Mouse (Mus musculus): ENCODE results near the gene Edem2. TPM values are rescaled to one million over a fixed set of nuclear protein-coding genes. Genes with fewer than 3 reads are reported as not detected.

The Edem2 gene
- total RNA-seq (2021): 10 to 100 TPM; 19.2 to 19.8 TPM

DNA sequence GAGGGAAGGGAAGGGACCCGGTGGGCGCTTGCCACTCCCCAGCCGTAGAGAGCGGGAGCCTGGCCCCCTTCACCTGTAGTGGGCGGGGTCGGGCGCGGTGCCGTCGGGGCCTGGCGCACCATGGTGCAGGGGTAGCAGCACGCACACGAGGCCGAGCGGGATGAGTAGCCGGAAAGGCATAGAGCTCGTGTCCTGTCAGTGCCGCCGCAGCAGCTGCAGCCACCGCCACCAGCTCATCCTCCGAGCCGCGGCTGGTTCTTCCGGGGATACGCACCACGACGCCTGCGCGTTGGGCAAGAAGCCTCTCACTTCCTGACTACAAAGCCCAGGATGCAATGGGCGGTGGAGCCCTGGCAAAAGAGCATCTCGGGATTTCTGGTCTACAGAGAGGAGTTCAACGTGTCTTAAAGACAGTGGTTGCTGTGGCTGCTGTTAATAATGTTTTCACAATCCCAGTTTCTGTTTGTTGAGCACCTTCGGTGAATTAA lies at the start of gene Edem2:
Edem2 (minus strand) TSS at position 318 of the 488 bp plus-strand sequence.
- peak; percentile 90 to 93 for DNase-seq (ENCODE audit: extremely low spot score in 1 of 2, low spot score in 2 of 2)
- intact Hi-C loops (cut with DNase I): no loop called here

- intact Hi-C loops (cut with DNase I): no loop called here
- DNase-seq (ENCODE audit: extremely low spot score in 1 of 2, low spot score in 2 of 2): no peak
Measured at GRCm38 (mm10) chr2:155779066-155779465, 49.8 kb upstream of the Edem2 start.

GRCm38 (mm10) chr2:155778004-155778403 lies 48.7 kb upstream of the Edem2 start:
- intact Hi-C loops (cut with DNase I): no loop called here
- DNase-seq (ENCODE audit: extremely low spot score in 1 of 2, low spot score in 2 of 2): no peak

DNA sequence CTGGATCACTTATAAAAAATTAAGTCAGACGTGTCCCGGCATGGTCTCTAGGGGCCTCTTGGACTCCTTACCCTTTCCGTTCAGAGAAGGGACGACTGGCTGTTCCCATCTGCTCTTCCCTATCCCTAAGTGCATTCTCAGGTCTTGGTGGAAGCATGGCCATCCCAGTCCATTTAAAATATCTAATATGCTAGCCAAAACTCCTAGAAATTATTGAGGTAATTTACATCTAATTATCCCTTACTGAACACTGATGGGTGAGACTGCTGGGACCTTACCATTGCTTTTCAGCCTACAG lies 48.4 kb upstream of the Edem2 start:
- DNase-seq (ENCODE audit: extremely low spot score in 1 of 2, low spot score in 2 of 2): no peak
- intact Hi-C loops (cut with DNase I): no loop called here

- intact Hi-C loops (cut with DNase I): no loop called here
Measured at GRCm38 (mm10) chr2:155776824-155777687, 47.8 kb upstream of the Edem2 start.

GRCm38 (mm10) chr2:155775685-155776263 lies 46.5 kb upstream of the Edem2 start:
- DNase-seq (ENCODE audit: extremely low spot score in 1 of 2, low spot score in 2 of 2): peak; percentile 26 to 73
- intact Hi-C loops (cut with DNase I): no loop called here

More at GRCm38 (mm10) chr2:155776824-155777687, 47.8 kb upstream of the Edem2 start:
- DNase-seq (ENCODE audit: extremely low spot score in 1 of 2, low spot score in 2 of 2): no peak

GRCm38 (mm10) chr2:155774927-155775684 lies 45.8 kb upstream of the Edem2 start, which contains the start of gene Mmp24:
Gene Mmp24 (plus strand): TSS chr2:155775342.
- intact Hi-C loops (cut with DNase I): no loop called here

DNA sequence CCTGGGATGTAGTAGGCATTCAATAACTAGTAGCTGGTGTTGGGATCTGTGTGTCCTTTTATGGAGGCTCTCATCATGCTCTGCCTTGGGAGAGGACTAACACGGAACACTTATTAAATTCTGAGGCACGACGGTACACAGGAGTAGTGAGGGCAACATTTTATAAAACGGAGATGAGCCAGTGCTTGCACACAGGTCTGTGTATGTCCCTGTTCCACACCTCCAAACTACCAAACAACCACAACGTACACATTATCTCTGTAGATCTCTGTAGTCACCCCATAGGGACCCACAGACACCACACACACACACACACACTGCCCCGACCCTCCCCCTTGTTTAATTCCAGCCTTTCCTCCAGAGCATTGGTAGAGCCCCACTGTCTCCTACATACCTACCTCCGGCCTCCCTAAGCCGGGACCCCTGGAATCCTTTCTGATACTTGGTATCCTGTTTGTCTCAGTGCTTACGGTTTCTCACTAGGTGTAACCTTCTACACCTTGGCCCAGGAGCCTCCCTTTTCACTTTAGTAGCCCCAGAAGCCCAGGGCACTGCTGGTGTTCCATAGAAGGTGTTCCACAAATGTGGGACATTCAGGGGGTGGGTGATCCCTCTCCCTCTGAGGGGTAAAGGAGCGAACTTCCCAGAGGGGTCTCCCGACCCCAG lies 45.1 kb upstream of the Edem2 start:
- intact Hi-C loops (cut with DNase I): no loop called here
- DNase-seq (ENCODE audit: extremely low spot score in 1 of 2, low spot score in 2 of 2): no peak

More at GRCm38 (mm10) chr2:155774927-155775684, 45.8 kb upstream of the Edem2 start, which contains the start of gene Mmp24:
- peak in 1 of 2 experiments; percentile 30 for DNase-seq (ENCODE audit: extremely low spot score in 1 of 2, low spot score in 2 of 2)

GRCm38 (mm10) chr2:155773664-155774063 lies 44.4 kb upstream of the Edem2 start:
- no peak for DNase-seq (ENCODE audit: extremely low spot score in 1 of 2, low spot score in 2 of 2)
- intact Hi-C loops (cut with DNase I): no loop called here

DNA sequence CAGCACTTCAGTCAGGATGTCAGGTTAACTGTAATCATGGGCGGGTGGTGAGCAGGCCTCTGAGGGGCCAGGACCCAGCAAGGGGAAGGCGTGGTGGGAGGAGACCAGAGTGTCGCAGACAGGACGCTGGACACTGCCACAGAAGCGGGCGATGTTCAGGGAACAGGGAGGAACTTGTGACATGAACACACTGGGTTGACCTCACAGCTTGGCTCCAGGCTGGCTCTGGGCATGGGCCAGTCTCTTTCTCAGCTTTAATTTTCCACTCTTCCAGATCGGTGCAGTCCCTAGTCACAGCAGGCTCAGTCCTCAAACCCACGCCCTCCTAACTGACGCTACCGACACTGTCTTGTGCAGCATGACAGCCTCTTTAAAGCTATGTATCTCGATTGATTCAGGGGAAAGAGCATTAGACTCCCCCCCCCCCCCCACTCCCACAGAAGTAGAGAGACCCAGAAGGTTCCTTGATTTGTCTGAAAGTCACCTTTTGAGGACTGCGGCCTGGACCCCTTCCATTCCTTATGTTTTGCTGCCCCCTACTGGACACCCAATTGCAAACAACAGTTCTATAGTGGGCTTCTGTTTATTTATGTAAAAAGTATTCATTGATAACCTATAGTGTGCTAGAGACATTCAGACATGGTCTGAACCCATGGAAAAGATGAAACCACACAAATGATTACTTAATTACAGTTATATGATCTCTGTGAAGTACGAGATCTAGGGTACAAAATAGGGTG lies 35.6 kb upstream of the Edem2 start:
- intact Hi-C loops (cut with DNase I): loop anchor here (1.0 to 5.0 kb wide), 2 partner anchors 68 to 250 kb away; no protein-coding TSS in a partner anchor

GRCm38 (mm10) chr2:155756855-155757566 lies 27.7 kb upstream of the Edem2 start:
- DNase-seq (ENCODE audit: extremely low spot score in 1 of 2, low spot score in 2 of 2): no peak
- intact Hi-C loops (cut with DNase I): no loop called here

More for the DNA sequence above, 35.6 kb upstream of the Edem2 start:
- peak; percentile 51 to 79 for DNase-seq (ENCODE audit: extremely low spot score in 1 of 2, low spot score in 2 of 2)

DNA sequence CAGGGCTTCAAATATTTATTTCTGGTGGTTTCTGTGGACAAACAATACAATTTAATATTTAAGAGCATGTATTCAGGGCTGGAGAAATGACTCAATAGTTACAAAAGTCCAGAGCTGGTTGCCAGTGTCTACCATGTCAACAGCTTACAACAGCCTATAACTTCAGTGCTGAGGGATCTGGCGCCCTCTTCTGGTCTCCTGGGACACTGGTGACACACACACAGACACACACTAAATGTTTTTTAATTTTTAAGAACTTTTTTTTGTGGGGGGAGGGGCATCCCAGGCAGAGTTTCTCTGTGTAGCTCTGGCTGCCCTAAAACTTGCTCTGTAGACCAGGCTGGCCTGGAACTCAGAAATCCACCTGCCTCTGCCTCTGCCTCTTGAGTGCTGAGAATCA lies 26.5 kb upstream of the Edem2 start:
- peak in 1 of 2 experiments; percentile 72 for DNase-seq (ENCODE audit: extremely low spot score in 1 of 2, low spot score in 2 of 2)

GRCm38 (mm10) chr2:155751014-155751786 lies 21.9 kb upstream of the Edem2 start, which contains the start of gene Procr:
Gene Procr (plus strand): TSS chr2:155751117.
- intact Hi-C loops (cut with DNase I): no loop called here
- DNase-seq (ENCODE audit: extremely low spot score in 1 of 2, low spot score in 2 of 2): peak in 1 of 2 experiments; percentile 67

More for the DNA sequence above, 26.5 kb upstream of the Edem2 start:
- intact Hi-C loops (cut with DNase I): no loop called here

- intact Hi-C loops (cut with DNase I): no loop called here
- DNase-seq (ENCODE audit: extremely low spot score in 1 of 2, low spot score in 2 of 2): no peak
Measured at GRCm38 (mm10) chr2:155749394-155749793, 20.1 kb upstream of the Edem2 start.

GRCm38 (mm10) chr2:155745487-155745886 lies 16.2 kb upstream of the Edem2 start:
- DNase-seq (ENCODE audit: extremely low spot score in 1 of 2, low spot score in 2 of 2): no peak

GRCm38 (mm10) chr2:155743351-155743750 lies 14.1 kb upstream of the Edem2 start:
- no peak for DNase-seq (ENCODE audit: extremely low spot score in 1 of 2, low spot score in 2 of 2)
- intact Hi-C loops (cut with DNase I): no loop called here

More at GRCm38 (mm10) chr2:155745487-155745886, 16.2 kb upstream of the Edem2 start:
- intact Hi-C loops (cut with DNase I): no loop called here

GRCm38 (mm10) chr2:155742931-155743337 lies 13.7 kb upstream of the Edem2 start:
- peak in 1 of 2 experiments; percentile 66 for DNase-seq (ENCODE audit: extremely low spot score in 1 of 2, low spot score in 2 of 2)
- intact Hi-C loops (cut with DNase I): no loop called here
